Mouse (Mus musculus) bone marrow, adult 2 months (tissue): ENCODE results near the gene Cox6b1. TPM values are rescaled to one million over a fixed set of nuclear protein-coding genes. Genes with fewer than 3 reads are reported as not detected.
A peak's percentile ranks its signal among the peaks of the same experiment; 100 is the strongest.

Source experiments
- H3K27ac ChIP-seq: fragments of 200-500 bp; 2 replicates; pipeline ENCODE4 v1.5.1; 2012; ENCODE audit warnings: low read depth, mild to moderate bottlenecking, control low read depth, inconsistent platforms, low read length; ENCODE audit not compliant: control insufficient read depth, poor library complexity, insufficient read depth
- H3K4me1 ChIP-seq: fragments of 200-500 bp; 2 replicates; pipeline ENCODE4 v1.6.1; 2011; ENCODE audit warnings: low read length; ENCODE audit not compliant: control insufficient read depth, insufficient read depth
- H3K4me3 ChIP-seq: fragments of 200-500 bp; replicated peaks from 2 replicates; pipeline ENCODE3; 2011; ENCODE audit warnings: mild to moderate bottlenecking, low read depth, low read length, control low read depth; ENCODE audit not compliant: control insufficient read depth
- CTCF ChIP-seq: fragments of 200-500 bp; IDR thresholded peaks from 2 replicates; pipeline ENCODE4 v1.5.1; 2011; ENCODE audit warnings: low read length, control low read depth; ENCODE audit not compliant: control insufficient read depth, insufficient read depth
- POLR2A ChIP-seq: fragments of 200-500 bp; IDR thresholded peaks from 2 replicates; pipeline ENCODE4 v1.6.1; 2011; ENCODE audit warnings: low read depth, mild to moderate bottlenecking, control low read depth, low read length, borderline replicate concordance; ENCODE audit not compliant: control insufficient read depth
- WGBS: fragments of 180-500 bp; shearing (Covaris S2); methylation state at CpG from one replicate; pipeline ENCODE4 v1.1.7; 2018; 5-methylcytosine and 5-hydroxymethylcytosine counted together
- polyA plus RNA-seq: library from polyadenylated mRNA; stranded (reverse); fragments of >200 nt; gene quantifications from 2 replicates; pipeline ENCODE4 v1.2.4, GENCODE M21; 2011; ENCODE audit warnings: low replicate concordance; ENCODE audit not compliant: missing spikeins, insufficient read depth, insufficient read length

Gene Cox6b1
- polyA plus RNA-seq, 1 experiment, result 613 TPM

DNA sequence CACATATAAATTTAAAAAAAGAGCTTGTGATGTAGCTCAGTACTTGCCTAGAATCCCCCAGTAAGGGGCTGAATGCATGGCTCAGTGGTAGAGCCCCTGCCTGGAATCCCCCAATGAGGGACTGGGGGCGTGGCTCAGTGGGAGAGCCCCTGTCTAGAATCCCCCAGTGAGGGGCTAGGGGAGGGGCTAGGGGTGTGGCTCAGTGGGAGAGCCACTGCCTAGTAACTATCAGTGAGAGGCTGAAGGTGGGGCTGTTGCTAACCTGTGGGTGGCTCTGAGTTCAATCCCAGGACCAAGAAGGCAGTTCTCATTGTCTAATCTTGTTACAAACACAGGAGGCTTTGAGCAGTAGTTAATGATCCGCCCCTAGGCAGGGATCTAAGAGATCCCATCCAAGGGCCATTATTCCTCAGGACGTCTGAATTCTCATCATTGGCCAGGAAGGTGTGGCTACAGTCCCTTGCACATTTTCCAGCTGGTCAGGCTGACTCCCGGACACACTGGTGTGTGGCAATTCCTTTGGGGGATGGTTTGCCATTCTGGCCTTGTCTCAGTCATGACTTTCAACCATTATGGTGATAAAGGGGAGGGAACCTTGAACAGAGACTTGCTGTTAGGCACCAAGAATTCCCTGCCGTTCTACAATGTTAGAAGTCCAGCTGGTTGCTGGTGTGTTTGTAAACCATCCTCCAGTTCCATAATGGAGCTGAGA lies 10.7 kb downstream of the Cox6b1 start:
- 63% methylated on average over 5 of the region's 5 CpGs for WGBS
- H3K27ac ChIP-seq, result no peak overlapping the region
- TF ChIP-seq POLR2A (no peak), CTCF (no peak)
- H3K4me1 ChIP-seq, result no peaks in the 10 kb centered on the region
- H3K4me3 ChIP-seq, result no peak overlapping the region

DNA sequence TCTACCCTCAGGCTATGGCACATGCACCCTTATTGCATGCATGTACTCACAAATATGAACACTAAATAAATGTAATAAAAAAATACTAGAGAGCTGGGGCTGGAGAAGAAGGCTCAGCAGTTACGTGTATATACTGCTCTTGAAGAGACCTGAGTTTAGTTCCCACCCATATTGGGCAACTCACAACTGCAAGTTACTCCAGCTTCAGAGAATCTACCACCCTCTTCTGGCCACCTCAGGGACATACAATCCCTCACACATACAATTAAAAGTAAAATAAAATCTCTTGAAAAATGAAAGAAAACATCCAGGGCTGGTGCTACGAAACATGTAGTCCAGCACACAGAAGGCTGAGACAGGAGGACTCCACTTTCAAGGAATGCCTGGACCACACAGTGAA lies 11.5 kb downstream of the Cox6b1 start:
- H3K4me3 ChIP-seq, result no peak overlapping the region
- 41% methylated on average over 2 of the region's 2 CpGs for WGBS
- H3K4me1 ChIP-seq, result no peaks in the 10 kb centered on the region
- H3K27ac ChIP-seq, result no peak overlapping the region
- no peak for TF ChIP-seq POLR2A
- no peak for TF ChIP-seq CTCF

DNA sequence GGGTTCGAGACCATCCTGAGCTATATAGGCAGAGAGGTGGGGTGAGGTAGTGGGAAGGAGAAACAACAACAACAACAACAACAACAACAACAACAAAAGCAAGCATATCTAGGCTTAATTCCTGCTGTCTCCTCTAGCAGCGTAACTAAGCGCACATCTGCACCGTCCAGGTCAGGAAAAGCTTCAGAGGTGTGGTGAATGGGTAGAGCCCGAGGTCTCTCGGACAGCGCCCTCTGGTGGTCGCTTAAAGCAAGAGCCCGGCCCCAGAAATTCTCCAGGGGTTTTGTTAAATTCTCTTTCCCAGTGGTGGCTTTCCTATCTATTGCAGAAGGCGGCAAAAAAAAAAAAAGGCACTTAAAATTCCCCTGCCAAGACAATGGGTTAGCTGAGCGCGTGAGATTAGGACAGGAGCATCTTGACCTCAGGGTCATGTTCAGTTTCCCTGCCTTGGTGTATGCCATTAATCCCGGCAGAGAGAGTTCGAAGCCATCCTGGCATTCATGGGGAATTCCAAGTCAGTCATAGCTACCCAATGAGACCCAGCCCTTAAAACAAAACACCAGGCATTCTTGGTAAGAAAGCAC lies 12.3 kb downstream of the Cox6b1 start:
- Histone ChIP-seq H3K27ac (no peak overlapping the region), H3K4me1 (no peaks in the 10 kb centered on the region), H3K4me3 (no peak overlapping the region)
- TF ChIP-seq CTCF (peak; percentile 78), POLR2A (no peak)
- 18% methylated on average over 14 of the region's 14 CpGs for WGBS

DNA sequence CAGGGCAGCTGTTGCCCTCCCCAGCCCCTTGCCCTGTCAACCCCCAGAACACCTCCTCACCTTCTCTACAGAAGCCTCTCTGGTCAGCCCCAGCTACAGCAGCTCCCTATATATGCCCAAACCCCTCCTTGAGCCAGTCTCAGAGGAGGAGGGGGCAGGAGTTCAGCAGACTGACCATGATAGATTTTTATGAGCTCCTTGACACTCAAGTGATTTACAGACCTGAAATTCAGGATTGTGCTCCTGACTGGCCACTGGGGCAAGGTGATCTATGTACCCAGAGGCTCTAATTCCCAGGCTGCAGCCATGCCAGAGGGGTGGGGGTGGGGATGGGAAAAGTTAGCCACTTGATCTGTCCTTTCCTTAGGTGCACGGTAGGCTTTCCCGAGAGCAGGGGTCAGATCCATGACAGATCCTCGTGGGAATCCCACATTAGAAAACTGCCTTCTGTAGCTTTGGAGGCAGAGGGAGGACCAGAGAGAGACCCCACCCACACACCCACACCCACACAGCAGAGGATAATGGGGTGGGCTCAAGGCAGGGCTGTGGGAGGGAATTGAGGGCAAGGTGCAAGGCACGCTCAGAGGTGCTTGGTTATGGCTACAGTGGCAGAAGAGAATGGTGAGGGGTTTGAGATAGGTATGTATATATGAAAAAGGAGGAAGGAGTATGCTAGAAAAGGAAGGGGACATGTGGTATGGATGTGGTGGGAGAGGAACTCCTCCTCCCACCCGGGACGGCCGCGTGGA lies 13.1 kb downstream of the Cox6b1 start, which contains the start of gene Upk1a:
TSS of gene Upk1a (minus strand) at position 194 of the 749 bp plus-strand sequence.
- no peaks in the 10 kb centered on the region for H3K4me1 ChIP-seq
- TF ChIP-seq POLR2A (no peak), CTCF (no peak)
- no peak within 1 kb of the TSS for H3K4me3 ChIP-seq
- WGBS, result 70% methylated on average over 8 of the region's 8 CpGs
- H3K27ac ChIP-seq, result no peak within 1 kb of the TSS

DNA sequence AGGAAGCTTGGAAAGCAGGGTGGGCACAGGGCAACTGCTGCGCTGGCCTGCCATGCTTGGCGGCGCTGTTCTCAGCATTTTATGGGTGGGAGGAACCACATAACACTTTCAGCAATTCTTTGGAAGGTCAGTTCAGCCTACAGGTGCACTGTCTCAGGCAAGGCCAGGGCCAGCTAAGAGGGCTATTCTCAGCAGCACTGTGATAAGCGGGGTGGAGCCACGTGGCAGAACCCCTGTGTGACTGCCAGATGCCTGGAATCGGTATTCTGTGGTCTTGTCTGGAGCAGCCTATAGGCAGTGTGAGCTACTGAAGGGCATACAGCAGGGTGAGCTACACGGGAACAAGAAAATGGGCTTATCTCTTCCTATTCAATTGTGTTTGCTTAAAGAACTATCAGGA lies 15.9 kb downstream of the Cox6b1 start:
- Histone ChIP-seq H3K4me3 (no peak overlapping the region), H3K4me1 (no peaks in the 10 kb centered on the region), H3K27ac (no peak overlapping the region)
- WGBS, result 65% methylated on average over 7 of the region's 7 CpGs
- TF ChIP-seq CTCF (no peak), POLR2A (no peak)

DNA sequence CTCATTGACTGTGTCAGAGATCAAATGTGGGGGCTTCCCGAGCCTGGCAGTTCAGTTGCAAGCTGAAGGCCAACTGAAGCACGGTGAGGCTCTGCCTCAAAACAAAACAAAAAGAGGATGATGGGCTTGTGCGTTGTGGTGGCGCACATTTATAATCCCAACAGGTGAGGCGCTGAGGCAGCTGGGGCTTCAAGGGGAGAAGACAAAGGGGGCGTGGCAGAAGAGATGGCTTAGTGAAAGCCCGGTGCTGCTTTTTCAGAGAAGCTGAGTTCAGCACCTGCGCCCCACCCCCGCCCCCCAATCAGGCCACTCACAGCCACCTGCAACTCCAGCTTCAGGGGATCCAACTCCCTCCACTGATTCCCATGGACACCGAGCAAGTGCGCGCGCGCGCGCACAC lies 17.5 kb downstream of the Cox6b1 start:
- Histone ChIP-seq H3K4me3 (no peak overlapping the region), H3K27ac (no peak overlapping the region), H3K4me1 (no peaks in the 10 kb centered on the region)
- WGBS, result 57% methylated on average over 16 of the region's 16 CpGs
- TF ChIP-seq POLR2A (no peak), CTCF (no peak)

DNA sequence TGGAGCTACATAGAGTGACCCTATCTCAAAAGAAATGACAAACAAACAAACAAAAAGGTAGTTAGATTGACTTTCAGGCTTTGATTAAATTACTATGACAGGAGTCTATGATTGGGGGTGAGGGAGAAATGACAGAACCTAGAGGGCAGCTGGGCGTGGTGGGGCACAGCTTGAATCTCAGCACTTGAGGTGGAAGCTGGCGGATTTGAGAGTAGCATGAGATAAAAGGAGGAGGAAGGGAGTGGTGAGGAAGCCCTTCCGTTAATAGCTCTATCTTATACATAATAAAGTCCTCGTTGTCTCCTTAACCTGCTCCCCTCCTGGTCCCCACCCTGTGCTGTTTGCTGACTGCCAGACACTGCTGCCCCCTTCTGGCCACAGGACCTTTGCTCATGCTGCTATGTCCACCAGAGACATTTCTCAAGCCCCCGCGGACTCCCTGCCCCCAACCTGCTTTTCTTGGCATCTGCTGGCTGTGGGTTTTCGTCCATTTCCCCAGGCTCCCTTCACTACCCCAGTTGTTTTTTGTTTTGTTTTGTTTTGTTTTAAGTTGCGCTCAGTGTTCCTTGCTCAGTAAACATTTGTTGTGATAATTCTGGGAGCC lies 18.1 kb downstream of the Cox6b1 start:
- TF ChIP-seq POLR2A (no peak), CTCF (peak; percentile 83)
- Histone ChIP-seq H3K4me3 (no peak overlapping the region), H3K4me1 (no peaks in the 10 kb centered on the region), H3K27ac (no peak overlapping the region)
- 16% methylated on average over 8 of the region's 8 CpGs for WGBS

DNA sequence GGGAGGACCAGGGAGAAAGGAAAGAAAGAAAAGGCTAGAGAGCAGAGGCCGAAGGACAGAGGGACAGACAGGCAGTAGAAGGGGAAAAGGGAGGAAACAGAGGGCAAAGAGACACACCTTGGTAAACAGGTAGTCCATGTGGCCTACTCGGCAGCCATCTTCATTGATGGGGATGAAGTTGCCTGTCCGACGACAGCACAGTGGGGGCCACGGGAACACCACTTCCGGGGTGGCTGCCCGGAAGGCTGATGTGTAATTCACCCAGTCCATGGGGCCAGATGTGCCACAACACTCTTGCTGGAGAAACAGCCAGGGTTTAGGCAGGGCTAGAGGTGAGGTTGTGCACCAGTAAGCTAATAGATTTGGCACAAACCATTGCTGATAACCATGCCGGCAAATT lies 21.0 kb downstream of the Cox6b1 start:
- no peak for TF ChIP-seq POLR2A
- TF ChIP-seq CTCF, result no peak
- 83% methylated on average over 8 of the region's 8 CpGs for WGBS
- Histone ChIP-seq H3K27ac (no peak overlapping the region), H3K4me1 (no peaks in the 10 kb centered on the region; the same call in 1 of the 2 replicates), H3K4me3 (no peak overlapping the region)
